Mouse (Mus musculus) gastrocnemius, adult 2 months (tissue): ENCODE measurements around the gene Rfk. TPM values are rescaled to one million over a fixed set of nuclear protein-coding genes. Genes with fewer than 3 reads are reported as not detected.

Experiments
- DNase-seq: peaks from one replicate; pipeline ENCODE4 v3.0.0; 2022
- H3K27ac ChIP-seq: fragments of 200-600 bp; 2 replicates; pipeline ENCODE4 v1.8.1; 2022; ENCODE audit warnings: mild to moderate bottlenecking
- H3K4me3 ChIP-seq: fragments of 200-600 bp; 2 replicates; pipeline ENCODE4 v1.8.1; 2022; ENCODE audit warnings: mild to moderate bottlenecking, moderate library complexity
- CTCF ChIP-seq: fragments of 200-600 bp; IDR thresholded peaks from 2 replicates; pipeline ENCODE4 v1.8.1; 2022; ENCODE audit warnings: antibody characterized with exemption, mild to moderate bottlenecking, moderate library complexity
- intact Hi-C: fragments of 180-260 bp; cut with DNase I; formaldehyde crosslinking; loops from one replicate; pipeline ENCODE4 v1.15.1; 2025
- total RNA-seq, 2 experiments: library from RNA; stranded (reverse); gene quantifications; 2 replicates each; pipeline ENCODE4 v1.2.3; 2021

The Rfk gene
- total RNA-seq, 2 experiments from 2014 or later, result 62.3 to 74.5 TPM

DNA sequence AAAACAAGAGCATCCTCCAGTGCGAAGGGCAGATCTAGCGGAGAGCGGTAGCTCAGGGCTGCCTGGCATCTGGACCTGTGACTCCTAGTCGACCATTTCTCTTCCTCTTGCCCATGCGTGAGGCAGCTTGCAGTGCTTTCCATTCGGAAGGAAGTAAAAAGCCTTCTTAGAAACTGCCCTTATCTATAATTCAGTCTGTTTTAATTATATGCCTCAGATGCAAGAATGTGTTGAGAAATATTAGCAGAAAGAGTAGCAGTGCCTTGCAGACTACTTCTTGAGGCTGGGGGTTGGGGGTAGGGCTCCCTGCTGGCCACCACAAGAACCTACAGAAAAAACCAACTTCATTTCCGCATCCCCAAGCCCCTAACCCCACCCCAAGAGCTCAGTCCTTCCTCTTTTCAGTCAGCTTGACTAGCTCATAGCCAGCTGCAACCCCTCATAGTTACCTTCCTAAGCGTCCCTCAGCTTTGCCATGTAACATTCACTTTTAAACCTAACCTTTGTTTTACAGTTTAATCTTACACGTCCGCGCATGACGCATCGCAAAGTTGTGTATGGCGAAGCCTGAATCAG lies 34.4 kb upstream of the Rfk start:
- Histone ChIP-seq H3K4me3 (no peak overlapping the region), H3K27ac (no peak overlapping the region)
- intact Hi-C loops, result no loop called here
- no peak for TF ChIP-seq CTCF
- no peak for DNase-seq

DNA sequence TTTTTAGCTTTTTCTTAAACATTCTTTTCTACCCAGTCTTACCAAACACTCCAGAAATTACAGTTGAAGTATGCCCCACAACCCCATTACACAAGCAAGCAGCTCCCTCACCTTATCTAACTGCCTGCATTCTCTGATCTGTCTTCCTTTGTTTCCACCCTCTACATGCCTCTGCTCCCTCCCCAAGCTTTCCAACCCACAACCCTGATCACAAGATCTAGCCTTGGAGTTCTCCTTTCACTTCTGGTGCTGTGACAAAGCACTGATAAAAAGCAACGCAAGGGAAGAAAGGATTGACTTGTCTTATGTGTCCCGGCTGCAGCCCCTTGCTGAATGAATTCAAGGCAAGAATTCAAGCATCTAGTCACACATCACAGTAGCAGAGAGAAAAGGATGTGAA lies 32.7 kb upstream of the Rfk start:
- 0 out of 2 replicates have a peak overlapping the region, but pooled peaks have one; percentile 3 for H3K27ac ChIP-seq

DNA sequence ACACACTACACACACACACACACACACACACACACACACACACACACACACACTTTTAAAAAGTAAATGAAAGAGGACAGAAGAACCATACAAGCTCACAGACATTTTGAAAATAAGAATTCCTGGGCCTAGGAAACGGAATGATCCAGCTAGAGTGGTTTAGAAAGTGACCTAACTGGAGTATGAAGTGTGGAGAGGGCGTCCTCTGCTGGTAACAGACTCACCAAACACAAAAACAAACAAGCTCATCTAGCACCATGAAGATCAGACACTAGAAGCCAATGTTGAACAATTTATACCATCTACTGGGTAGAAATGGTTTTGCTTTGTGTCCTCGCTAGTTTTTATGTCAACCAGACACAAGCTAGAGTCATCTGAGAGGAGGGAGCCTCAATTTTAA lies 29.1 kb upstream of the Rfk start:
- Histone ChIP-seq H3K4me3 (no peak overlapping the region), H3K27ac (no peak overlapping the region)
- intact Hi-C loops, result no loop called here
- no peak for DNase-seq
- peak; percentile 62 for TF ChIP-seq CTCF

More for the DNA sequence above, 32.7 kb upstream of the Rfk start:
- intact Hi-C loops, result no loop called here
- TF ChIP-seq CTCF, result no peak
- DNase-seq, result no peak
- H3K4me3 ChIP-seq, result no peak overlapping the region

DNA sequence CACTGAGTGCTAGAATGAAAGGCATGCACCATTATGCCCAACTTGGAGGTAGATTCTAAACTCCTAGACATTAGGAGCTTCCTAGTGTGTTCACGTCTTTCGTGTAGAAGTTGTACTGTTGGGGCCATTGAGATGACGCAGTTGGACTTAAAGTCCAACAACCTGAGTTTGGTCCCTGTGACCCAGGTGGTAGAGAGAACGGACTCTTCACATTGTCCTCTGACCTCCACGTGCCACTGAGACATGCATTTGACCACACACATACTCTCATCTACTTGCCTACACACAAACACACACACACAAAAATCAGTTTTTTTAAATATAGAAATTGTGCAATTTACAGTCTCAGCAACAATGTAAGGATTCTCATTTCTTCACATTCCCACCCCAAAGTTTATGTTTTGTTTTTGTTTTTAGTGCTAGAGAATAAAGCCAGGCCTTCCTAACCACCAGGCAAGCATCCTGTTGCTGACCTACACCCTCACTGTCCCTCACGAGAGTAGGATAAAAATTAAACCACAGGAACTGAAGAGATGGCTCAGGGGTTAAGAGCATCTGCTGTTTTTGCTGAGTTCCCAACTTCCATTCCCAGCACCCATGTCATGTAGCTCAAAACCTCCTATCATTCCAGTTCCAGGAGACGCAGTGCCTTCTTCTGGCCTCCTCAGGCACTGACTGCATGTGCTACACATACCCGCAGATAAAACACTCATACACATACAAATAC lies 27.3 kb upstream of the Rfk start:
- intact Hi-C loops, result no loop called here

DNA sequence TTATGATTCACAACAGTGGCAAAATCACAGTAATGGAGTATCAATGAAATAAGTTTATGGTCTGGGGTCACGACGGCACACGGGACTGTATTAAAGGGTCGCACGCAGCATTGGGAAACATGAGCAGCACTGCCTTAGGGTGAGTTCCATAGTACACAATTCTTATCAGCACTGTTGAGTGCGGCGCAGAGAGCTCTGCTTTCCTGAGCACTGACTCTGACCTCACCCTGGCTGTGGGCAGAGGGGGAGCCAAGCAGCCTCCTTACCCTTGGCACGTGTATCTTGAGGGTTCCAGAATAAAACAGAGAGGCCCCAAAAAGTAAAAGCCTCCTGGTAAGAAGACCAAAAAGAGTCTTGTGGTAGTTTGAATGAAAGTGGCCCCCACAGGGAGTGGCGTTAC lies 25.3 kb upstream of the Rfk start:
- intact Hi-C loops, result no loop called here
- DNase-seq, result no peak
- Histone ChIP-seq H3K4me3 (no peak overlapping the region), H3K27ac (no peak overlapping the region)
- TF ChIP-seq CTCF, result no peak

More for the DNA sequence above, 27.3 kb upstream of the Rfk start:
- no peak for DNase-seq
- Histone ChIP-seq H3K4me3 (no peak overlapping the region), H3K27ac (no peak overlapping the region)
- no peak for TF ChIP-seq CTCF

DNA sequence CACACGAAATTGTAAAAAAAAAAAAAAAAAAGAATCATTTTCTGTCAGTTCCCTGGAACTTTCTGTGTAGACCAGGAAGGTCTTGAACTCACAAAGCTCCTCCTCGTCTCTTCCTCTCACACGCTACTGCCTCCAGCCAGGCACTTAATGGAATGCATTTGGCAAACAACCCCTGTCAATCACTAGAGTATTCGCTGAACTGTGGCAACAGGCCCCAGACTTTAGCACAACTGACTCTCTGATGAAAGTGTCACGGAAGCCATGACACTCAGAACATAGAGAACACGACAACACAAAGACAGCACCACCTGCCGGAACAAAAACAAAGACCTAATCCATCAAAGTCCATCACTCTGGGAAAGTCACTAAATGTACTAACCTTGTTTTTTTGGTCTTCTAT lies 24.3 kb upstream of the Rfk start:
- no peak overlapping the region for H3K4me3 ChIP-seq
- DNase-seq, result no peak
- H3K27ac ChIP-seq, result no peak overlapping the region
- no peak for TF ChIP-seq CTCF
- intact Hi-C loops, result no loop called here

DNA sequence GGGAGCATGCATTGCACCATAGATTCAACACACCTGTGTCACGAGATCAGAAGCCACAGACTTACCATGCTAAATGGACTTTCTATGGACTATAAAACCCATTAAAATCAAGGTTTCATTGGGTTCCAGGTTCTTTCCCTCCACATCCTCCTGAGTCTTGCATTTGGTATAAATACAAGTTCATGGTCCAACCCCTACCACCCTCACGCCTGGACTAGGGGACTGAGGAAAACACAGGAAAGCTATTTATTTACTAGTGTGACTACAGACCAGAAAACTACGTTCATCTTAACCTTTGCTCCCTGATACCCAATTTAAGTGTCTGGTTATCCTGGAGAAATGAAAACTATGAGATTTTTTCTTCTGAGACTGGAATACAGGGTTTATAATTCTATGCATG lies 21.1 kb upstream of the Rfk start, which contains the start of gene Gcnt1:
Gene Gcnt1, minus strand, starts transcription at position 144 of the 400 bp plus-strand sequence.
- Histone ChIP-seq H3K27ac (no peak within 1 kb of the TSS), H3K4me3 (no peak within 1 kb of the TSS)
- no peak for TF ChIP-seq CTCF
- intact Hi-C loops, result no loop called here
- no peak for DNase-seq

DNA sequence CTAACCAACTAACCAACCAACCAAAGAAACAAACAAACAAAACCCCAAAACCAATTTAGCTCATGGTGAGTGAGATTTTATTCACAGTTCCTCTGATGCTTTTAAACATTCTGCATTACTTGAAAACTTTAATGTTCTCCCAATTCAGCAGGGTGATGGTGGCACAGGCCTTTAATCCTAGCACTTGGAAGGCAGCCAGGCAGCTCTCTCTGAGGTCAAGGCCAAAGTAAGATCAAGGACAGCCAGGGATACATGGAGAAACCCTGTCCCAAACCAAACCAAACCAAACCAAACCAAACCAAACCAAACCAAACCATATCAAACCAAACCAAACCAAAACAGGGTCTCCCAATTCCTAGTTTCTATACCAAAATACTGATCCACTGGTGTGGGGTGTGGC lies 15.0 kb upstream of the Rfk start:
- DNase-seq, result no peak
- H3K4me3 ChIP-seq, result no peak overlapping the region
- intact Hi-C loops, result no loop called here
- TF ChIP-seq CTCF, result no peak
- no peak overlapping the region for H3K27ac ChIP-seq

DNA sequence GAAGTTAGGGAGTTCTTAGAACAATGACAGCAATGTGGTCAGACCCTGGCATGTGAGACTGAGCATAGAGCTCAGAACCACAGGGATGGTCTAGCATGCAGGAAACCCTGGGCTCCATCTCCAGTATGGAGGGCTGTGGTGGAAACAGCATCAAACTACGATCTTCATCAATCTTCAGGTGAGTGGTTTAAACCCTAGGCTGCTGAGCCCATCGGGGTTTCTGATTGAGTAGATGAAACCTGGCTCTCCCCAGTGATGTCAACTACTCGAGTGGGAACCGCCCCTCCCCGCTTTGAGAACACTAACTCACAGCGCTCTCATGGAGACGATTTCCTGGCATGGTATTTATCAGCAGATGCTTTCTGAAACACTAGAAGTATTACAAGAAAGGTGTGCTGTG lies 13.3 kb upstream of the Rfk start:
- Histone ChIP-seq H3K27ac (no peak overlapping the region), H3K4me3 (no peak overlapping the region)
- TF ChIP-seq CTCF, result no peak
- DNase-seq, result no peak
- intact Hi-C loops, result no loop called here

DNA sequence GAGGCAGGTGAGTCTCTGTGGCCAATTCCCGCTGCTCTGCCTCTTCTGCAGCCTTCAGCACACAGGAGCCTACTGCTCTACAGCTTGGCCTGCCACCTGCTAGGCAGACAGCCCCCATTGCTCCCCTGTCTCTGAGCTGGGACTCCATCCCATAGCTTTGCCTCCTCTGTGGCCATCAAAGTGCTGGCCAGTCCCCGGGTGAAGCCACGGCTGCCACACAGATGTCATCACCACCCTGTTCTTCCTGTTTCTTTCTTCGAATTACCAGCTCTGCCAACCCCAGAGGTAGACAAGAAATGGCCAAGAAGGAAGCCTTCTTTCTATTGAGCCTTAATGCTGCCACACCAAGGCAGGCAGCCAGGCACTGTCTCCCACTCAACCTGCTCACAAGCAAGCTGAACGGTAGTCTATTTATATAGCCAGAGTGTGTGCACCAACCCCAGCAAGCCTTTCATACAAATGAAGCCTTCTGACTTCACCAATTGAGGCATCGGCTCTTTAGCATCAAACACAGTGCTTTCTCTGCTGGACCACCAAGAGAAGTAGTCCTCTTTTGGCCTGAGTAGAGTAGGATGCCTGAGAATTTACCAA lies 10.9 kb upstream of the Rfk start:
- intact Hi-C loops, result no loop called here
- Histone ChIP-seq H3K4me3 (no peak overlapping the region), H3K27ac (no peak overlapping the region)
- no peak for DNase-seq
- TF ChIP-seq CTCF, result no peak

DNA sequence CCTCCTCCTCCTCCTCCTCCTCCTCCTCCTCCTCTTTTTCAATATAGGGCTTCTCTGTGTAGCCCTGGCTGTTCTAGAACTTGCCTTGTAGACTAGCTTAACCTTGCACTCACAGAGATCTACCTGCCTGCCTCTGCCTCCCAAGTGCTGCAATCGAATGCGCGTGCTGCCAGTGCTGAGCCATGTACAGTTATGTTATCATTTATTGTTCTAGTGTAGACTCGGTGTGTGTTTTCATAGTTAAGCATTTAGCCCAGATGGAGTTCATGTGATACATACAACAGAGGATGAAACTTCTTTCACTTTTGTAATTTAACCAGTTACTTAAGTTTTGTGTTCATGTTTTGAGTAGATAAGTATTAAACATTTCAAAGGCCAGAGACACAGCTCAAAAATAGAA lies 8.8 kb upstream of the Rfk start:
- DNase-seq, result no peak
- TF ChIP-seq CTCF, result no peak
- no peak overlapping the region for H3K4me3 ChIP-seq
- intact Hi-C loops, result no loop called here
- H3K27ac ChIP-seq, result no peak overlapping the region

DNA sequence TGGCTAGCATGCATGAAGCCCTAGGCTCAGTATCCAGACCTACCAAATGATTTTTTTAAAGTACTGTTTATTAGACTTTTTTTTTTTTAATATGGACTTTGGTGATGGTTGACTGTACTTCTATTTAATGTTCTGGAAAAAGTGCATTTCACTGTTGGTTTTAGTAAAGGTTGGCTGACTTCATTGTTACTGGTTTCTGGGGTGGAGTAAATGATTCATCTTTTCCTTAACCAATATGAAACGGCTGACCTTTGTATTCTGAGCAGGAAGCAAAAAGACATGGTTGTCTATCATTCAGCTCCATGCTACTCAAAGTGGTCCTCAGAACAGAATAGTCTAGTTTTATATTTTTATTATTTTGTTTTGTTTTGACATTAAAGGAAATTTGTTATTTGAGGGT lies 8.4 kb upstream of the Rfk start:
- Histone ChIP-seq H3K4me3 (no peak overlapping the region), H3K27ac (no peak overlapping the region)
- no peak for DNase-seq
- intact Hi-C loops, result no loop called here
- no peak for TF ChIP-seq CTCF

DNA sequence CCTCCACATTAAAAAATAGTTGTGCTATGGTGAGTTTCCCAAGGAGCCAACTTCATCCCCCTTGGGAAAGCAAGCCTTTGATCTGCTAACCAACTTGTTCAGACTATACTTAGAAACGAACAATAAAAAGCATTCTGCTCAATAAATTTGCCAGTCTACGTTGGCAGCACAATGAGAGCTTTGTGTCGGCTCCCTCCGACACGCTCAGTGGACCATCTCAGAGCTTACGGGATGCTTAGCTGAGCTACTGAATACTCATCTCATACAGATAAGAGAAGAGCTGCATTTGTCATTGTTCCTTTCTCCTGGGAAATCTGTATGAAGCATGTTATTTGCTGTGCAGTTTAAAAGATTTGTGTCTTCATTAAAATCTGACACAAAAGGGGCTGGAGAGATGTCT lies 7.4 kb upstream of the Rfk start:
- no peak overlapping the region for H3K4me3 ChIP-seq
- intact Hi-C loops, result no loop called here
- DNase-seq, result no peak
- TF ChIP-seq CTCF, result no peak
- no peak overlapping the region for H3K27ac ChIP-seq
